17 mouse cellular contexts compared by ENCODE assay signal in the genomic region with DNA sequence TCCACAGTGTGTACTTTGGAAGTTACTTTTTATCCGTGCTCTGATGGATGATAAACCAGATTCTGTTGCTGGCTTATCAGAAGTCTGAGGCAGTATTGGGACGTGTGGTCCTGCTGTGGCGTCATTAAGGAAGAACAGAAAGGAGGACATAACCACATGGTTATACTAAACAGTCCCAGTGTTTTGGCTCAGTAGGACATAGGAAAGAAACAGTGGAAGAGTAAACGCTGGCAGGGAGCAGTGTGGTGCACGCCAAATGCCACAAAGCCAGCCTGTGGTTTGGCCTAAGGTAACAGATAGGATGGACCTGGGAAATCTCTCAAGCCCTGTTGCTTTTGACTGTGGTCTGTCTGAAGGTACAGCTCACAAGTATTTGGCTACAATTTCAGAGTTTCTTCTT.
DNase-seq lines count a peak whose midpoint lies in the region; ATAC-seq lines count a peak whose summit lies in the region.
"Had no signal": no experiment of that assay in that cellular context is flagged by ENCODE, and none has a peak within 500 bp of the region (broad histone marks: within the 10 kb centered on the region; RNA-seq: fewer than 3 reads in every experiment).

No protein-coding gene starts in this region.

- ATAC-seq in cerebellum, adult (ENCODE audit: insufficient number of reproducible peaks, low FRiP score, low TSS enrichment) = peak; percentile 59; the same call in 1 of the 2 replicates
- ATAC-seq: forebrain, postnatal 0 days; intestine, postnatal 0 days had no signal

- DNase-seq in cerebellum, postnatal 4 days (ENCODE audit: low spot score in 2 of 2) = no peak
- DNase-seq in 3134 (ENCODE audit: extremely low read depth, insufficient read length, low spot score) = peak; percentile 21
- peak; percentile 16 to 17 for DNase-seq in cerebellum, adult 18-20 months
- DNase-seq in cerebellum, postnatal 25 days = peak; percentile 19 to 32
- no peak for DNase-seq in c-Kit-positive CD71-positive TER-119-positive erythroid progenitor cells, embryonic 14.5 days (ENCODE audit: low spot score)
- no peak for DNase-seq in retina, postnatal 1 day
- DNase-seq: adrenal gland, postnatal 14 days; forebrain, postnatal 0 days; gastrocnemius, postnatal 10 days; heart, postnatal 10 days; kidney, postnatal 4 days; lung, postnatal 4 days; midbrain, embryonic 14.5 days; right cerebral cortex, postnatal 25 days; thymus, postnatal 14 days had no signal

Comparison
In these comparisons a context has a peak if more than half of its experiments do, and no peak if none do; other contexts are left out.
1. DNase-seq: peak in 3134 (single experiment), cerebellum, adult 18-20 months (2 of 2) and cerebellum, postnatal 25 days (2 of 2); none in cerebellum, postnatal 4 days (0 of 2), c-Kit-positive CD71-positive TER-119-positive erythroid progenitor cells, embryonic 14.5 days (single experiment) and retina, postnatal 1 day (single experiment).